Mouse (Mus musculus): ENCODE measurements around the gene Acy3. TPM values are rescaled to one million over a fixed set of nuclear protein-coding genes. Genes with fewer than 3 reads are reported as not detected.
"Not testable (repeated sequence)": the region's sequence is repeated elsewhere in the genome, so short reads cannot be mapped to it uniquely, and the experiment has no call there.

Acy3 gene
- polyA plus RNA-seq, 1 experiment from 2014 or later = 2.5 TPM

GRCm38 (mm10) chr19:3957296-3958036 is 28.9 kb upstream of the Acy3 start:
- WGBS = 86% methylated on average over 5 of the region's 5 CpGs
- not testable (repeated sequence) for H3K9ac ChIP-seq; H3K4me3 ChIP-seq; H3K27me3 ChIP-seq; H3K27ac ChIP-seq (replicated peaks); H3K4me2 ChIP-seq; H3K9me3 ChIP-seq; ATAC-seq (ENCODE audit: low FRiP score, low read depth); H3K36me3 ChIP-seq; H3K4me1 ChIP-seq (replicated peaks)

DNA sequence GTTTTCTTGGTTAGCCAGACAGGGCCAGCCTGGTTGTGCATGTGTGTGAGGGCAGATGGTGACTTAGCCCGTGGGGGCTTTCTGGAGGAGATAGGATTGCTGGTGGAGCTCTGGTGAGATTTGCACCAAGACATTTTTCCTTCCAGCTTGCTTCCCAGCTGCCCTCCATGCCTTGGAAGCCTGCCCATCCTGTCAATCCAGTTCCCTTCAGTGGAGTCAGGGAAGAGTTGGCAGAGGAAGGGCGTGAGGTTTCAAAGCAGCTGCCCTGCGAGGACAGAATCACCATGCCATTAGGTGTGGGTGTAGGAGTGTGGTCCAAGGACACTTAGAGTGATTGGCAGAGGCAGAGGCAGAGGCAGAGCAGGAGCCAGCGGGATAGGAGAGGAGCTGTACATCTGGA is 27.9 kb upstream of the Acy3 start, which contains the start of gene Aldh3b3:
Gene Aldh3b3 (plus strand): TSS at position 176 of the 400 bp plus-strand sequence.
- H3K27me3 ChIP-seq = no peaks in the 10 kb centered on the region
- no peak within 1 kb of the TSS for H3K27ac ChIP-seq (replicated peaks)
- WGBS = 82% methylated on average over 4 of the region's 4 CpGs
- H3K4me3 ChIP-seq = no peak within 1 kb of the TSS
- no peak for ATAC-seq (ENCODE audit: low FRiP score, low read depth)
- no peak within 1 kb of the TSS for H3K9ac ChIP-seq
- no peaks in the 10 kb centered on the region for H3K4me1 ChIP-seq (replicated peaks)
- no peaks in the 10 kb centered on the region for H3K9me3 ChIP-seq
- H3K36me3 ChIP-seq = no peaks in the 10 kb centered on the region
- H3K4me2 ChIP-seq = no peak within 1 kb of the TSS

DNA sequence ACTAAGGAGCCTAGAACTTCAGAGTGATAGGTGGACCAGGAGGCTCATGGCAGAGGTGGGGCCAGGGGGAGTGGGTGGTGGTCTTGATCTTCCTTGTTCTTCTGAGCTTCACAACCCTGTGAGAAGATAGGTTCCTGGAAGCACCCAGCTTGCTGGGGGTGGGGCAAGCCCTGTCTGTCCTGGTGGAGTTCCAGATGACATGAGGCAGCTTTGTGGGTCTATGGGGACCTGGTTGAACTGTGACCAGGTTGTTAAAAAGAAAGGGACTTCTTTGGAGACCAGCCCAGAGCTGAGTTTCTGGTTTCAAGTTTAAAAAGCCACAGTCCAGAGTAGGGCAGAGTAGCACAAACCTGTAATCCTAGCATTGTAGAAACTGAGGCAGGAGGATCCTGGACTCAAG is 27.3 kb upstream of the Acy3 start:
- no peaks in the 10 kb centered on the region for H3K27me3 ChIP-seq
- no peaks in the 10 kb centered on the region for H3K4me1 ChIP-seq (replicated peaks)
- no peak overlapping the region for H3K4me3 ChIP-seq
- no peak overlapping the region for H3K4me2 ChIP-seq
- H3K9ac ChIP-seq = no peak overlapping the region
- H3K27ac ChIP-seq (replicated peaks) = no peak overlapping the region
- ATAC-seq (ENCODE audit: low FRiP score, low read depth) = no peak
- H3K9me3 ChIP-seq = no peaks in the 10 kb centered on the region
- no peaks in the 10 kb centered on the region for H3K36me3 ChIP-seq

DNA sequence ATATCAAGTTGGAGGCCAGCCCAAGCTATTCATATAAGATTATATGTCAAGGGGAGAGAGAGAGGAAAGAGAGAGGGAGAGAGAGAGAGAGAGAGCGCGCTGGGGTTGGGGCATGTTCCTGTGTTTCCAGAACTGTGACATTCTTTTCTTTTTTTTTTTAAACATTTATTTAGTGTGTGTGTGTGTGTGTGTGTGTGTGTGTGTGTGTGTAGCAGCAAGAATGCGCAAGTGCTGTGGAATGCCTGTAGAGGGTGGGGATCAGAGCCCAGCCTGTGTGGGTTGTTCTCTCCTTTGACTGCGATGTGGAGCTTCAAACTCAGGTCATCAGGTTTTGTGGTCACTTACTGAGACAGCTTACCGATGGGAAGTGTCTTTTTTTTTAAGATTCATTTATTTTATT is 26.2 kb upstream of the Acy3 start:
- ATAC-seq (ENCODE audit: low FRiP score, low read depth) = no peak
- Histone ChIP-seq H3K9ac (no peak overlapping the region), H3K36me3 (no peaks in the 10 kb centered on the region), H3K4me1 (replicated peaks) (no peaks in the 10 kb centered on the region), H3K9me3 (no peaks in the 10 kb centered on the region), H3K27me3 (no peaks in the 10 kb centered on the region), H3K4me2 (no peak overlapping the region), H3K4me3 (no peak overlapping the region), H3K27ac (replicated peaks) (no peak overlapping the region)
- 83% methylated on average over 5 of the region's 5 CpGs for whole genome bisulfite sequencing

DNA sequence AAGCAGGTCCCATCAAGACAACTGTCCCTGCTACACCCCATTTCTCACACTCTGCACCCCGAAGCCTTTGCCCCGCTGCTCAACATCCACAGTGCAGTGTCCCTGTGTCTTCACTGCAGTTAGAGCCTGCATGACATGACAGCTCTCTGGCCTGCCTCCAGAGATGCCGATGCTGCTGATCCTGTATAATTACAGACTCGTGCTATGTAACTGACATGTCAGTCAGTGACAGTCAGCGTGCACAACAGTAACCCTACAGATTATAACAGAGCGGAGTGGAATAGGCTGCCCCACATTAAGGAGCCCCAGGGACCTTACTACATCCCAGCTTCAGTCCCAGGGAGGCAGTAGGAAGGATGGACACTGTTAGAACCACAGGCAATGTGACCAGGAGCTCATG is 24.6 kb upstream of the Acy3 start:
- not testable (repeated sequence) for ATAC-seq (ENCODE audit: low FRiP score, low read depth); H3K9ac ChIP-seq; H3K36me3 ChIP-seq; H3K27ac ChIP-seq (replicated peaks); H3K27me3 ChIP-seq; H3K4me1 ChIP-seq (replicated peaks); H3K4me3 ChIP-seq; H3K9me3 ChIP-seq; H3K4me2 ChIP-seq
- 71% methylated on average over 6 of the region's 6 CpGs for WGBS

- Histone ChIP-seq H3K9me3 (no peaks in the 10 kb centered on the region), H3K9ac (no peak overlapping the region), H3K4me2 (no peak overlapping the region), H3K4me1 (replicated peaks) (no peaks in the 10 kb centered on the region), H3K4me3 (no peak overlapping the region), H3K27ac (replicated peaks) (no peak overlapping the region), H3K36me3 (no peaks in the 10 kb centered on the region), H3K27me3 (no peaks in the 10 kb centered on the region)
- no peak for ATAC-seq (ENCODE audit: low FRiP score, low read depth)
- 18% methylated on average over 2 of the region's 2 CpGs for WGBS
Measured at GRCm38 (mm10) chr19:3962469-3962868, 23.9 kb upstream of the Acy3 start.

- no peak overlapping the region for H3K4me3 ChIP-seq
- no peak for ATAC-seq (ENCODE audit: low FRiP score, low read depth)
- 73% methylated on average over 4 of the region's 4 CpGs for WGBS
- H3K4me2 ChIP-seq = no peak overlapping the region
- H3K27ac ChIP-seq (replicated peaks) = no peak overlapping the region
- H3K4me1 ChIP-seq (replicated peaks) = no peaks in the 10 kb centered on the region
- no peaks in the 10 kb centered on the region for H3K36me3 ChIP-seq
- H3K9me3 ChIP-seq = no peaks in the 10 kb centered on the region
- no peak overlapping the region for H3K9ac ChIP-seq
- no peaks in the 10 kb centered on the region for H3K27me3 ChIP-seq
Measured at GRCm38 (mm10) chr19:3964030-3964429, 22.3 kb upstream of the Acy3 start.

- H3K27me3 ChIP-seq = no peaks in the 10 kb centered on the region
- H3K36me3 ChIP-seq = no peaks in the 10 kb centered on the region
- WGBS = 71% methylated on average over 11 of the region's 11 CpGs
- no peak overlapping the region for H3K9ac ChIP-seq
- no peak overlapping the region for H3K4me2 ChIP-seq
- no peaks in the 10 kb centered on the region for H3K4me1 ChIP-seq (replicated peaks)
- H3K4me3 ChIP-seq = no peak overlapping the region
- no peaks in the 10 kb centered on the region for H3K9me3 ChIP-seq
- ATAC-seq (ENCODE audit: low FRiP score, low read depth) = no peak
- no peak overlapping the region for H3K27ac ChIP-seq (replicated peaks)
Measured at GRCm38 (mm10) chr19:3966330-3967075, 19.9 kb upstream of the Acy3 start.

DNA sequence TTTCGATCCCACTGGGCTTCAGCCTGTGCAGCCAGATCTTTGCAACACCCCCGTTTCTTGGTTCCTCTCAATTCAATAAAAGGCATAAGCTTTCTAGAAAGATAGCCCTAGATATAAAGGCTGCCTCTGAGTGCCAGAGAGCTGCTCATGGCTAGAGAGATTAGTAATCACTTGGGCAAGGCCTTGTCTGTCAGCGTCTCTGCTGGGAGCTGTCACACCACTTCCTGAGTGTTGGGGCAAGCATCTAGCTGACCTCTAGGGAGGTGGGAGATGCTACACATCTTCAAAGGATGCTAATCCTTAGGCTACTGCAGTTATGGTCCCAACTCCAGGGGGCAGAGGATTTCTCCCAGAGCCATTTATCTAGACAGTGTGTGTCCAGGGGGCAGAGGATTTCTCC is 19.1 kb upstream of the Acy3 start:
- Histone ChIP-seq H3K4me1 (replicated peaks) (no peaks in the 10 kb centered on the region), H3K9ac (no peak overlapping the region), H3K27me3 (no peaks in the 10 kb centered on the region), H3K9me3 (no peaks in the 10 kb centered on the region), H3K36me3 (no peaks in the 10 kb centered on the region), H3K4me2 (no peak overlapping the region), H3K4me3 (no peak overlapping the region), H3K27ac (replicated peaks) (no peak overlapping the region)
- no peak for ATAC-seq (ENCODE audit: low FRiP score, low read depth)
- 77% methylated on average over 3 of the region's 3 CpGs for WGBS

DNA sequence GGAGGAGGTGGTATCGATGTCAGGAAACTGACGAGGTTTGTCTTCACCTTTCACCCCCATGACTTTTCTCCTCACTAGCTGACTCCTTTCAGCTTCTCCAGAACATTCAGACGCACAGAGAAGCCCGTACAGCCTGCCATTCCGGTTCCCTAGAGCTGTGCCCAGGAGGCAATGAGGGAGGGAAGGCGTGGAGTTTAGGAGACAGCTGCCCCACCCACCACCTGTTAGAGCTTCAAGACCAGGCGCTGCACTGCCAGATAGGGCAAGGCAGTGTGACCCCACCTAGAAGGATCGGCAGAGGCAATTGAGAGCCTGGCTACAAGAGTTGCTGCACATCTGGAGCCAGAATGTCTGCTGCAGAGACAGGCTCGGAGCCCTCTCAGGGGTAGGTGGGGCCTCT is 14.1 kb upstream of the Acy3 start, which contains the start of gene Aldh3b2:
Gene Aldh3b2 (plus strand): TSS at position 100 of the 400 bp plus-strand sequence.
- no peaks in the 10 kb centered on the region for H3K9me3 ChIP-seq
- H3K36me3 ChIP-seq = no peaks in the 10 kb centered on the region
- ATAC-seq (ENCODE audit: low FRiP score, low read depth) = no peak
- no peaks in the 10 kb centered on the region for H3K4me1 ChIP-seq (replicated peaks)
- no peaks in the 10 kb centered on the region for H3K27me3 ChIP-seq
- no peak within 1 kb of the TSS for H3K4me2 ChIP-seq
- 62% methylated on average over 9 of the region's 9 CpGs for WGBS
- H3K9ac ChIP-seq = no peak within 1 kb of the TSS
- no peak within 1 kb of the TSS for H3K27ac ChIP-seq (replicated peaks)
- no peak within 1 kb of the TSS for H3K4me3 ChIP-seq

DNA sequence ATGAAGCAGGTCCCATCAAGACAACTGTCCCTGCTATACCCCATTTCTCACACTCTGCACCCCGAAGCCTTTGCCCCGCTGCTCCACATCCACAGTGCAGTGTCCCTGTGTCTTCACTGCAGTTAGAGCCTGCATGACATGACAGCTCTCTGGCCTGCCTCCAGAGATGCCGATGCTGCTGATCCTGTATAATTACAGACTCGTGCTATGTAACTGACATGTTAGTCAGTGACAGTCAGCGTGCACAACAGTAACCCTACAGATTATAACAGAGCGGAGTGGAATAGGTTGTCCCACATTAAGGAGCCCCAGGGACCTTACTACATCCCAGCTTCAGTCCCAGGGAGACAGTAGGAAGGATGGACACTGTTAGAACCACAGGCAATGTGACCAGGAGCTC is 11.8 kb upstream of the Acy3 start:
- not testable (repeated sequence) for H3K4me2 ChIP-seq; H3K27ac ChIP-seq (replicated peaks); H3K36me3 ChIP-seq; H3K4me1 ChIP-seq (replicated peaks); H3K27me3 ChIP-seq; ATAC-seq (ENCODE audit: low FRiP score, low read depth); H3K9ac ChIP-seq; H3K4me3 ChIP-seq; H3K9me3 ChIP-seq
- 77% methylated on average over 6 of the region's 6 CpGs for WGBS

DNA sequence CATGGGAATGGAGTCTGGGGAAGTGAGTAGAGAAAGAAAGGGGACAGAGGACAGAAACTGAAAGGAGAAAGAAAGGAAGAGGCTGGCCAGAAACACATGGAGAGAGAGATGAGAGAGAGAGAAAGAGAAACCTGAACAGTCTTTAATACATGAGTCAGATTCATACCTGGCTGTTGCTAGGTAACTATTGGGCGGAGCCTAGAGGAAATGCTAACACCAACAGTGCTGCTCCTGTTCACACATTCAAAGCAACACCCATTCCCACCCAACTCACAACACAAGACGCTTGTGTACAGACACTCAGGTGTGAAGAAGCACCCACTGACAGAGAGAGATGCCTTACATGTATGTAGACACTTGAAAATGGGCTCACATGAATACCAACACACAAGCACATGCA is 10.5 kb upstream of the Acy3 start:
- Histone ChIP-seq H3K27ac (replicated peaks) (no peak overlapping the region), H3K4me1 (replicated peaks) (no peaks in the 10 kb centered on the region), H3K9me3 (no peaks in the 10 kb centered on the region), H3K36me3 (no peaks in the 10 kb centered on the region), H3K4me2 (no peak overlapping the region), H3K9ac (no peak overlapping the region), H3K4me3 (no peak overlapping the region), H3K27me3 (no peaks in the 10 kb centered on the region)
- no peak for ATAC-seq (ENCODE audit: low FRiP score, low read depth)
- 93% methylated on average over 2 of the region's 2 CpGs for whole genome bisulfite sequencing

Measured in hindbrain, embryonic 15.5 days (tissue).